Mouse (Mus musculus) liver, adult 2 months (tissue): ENCODE measurements at regions not wholly inside any gene's neighbourhood (a gene's known extent, or its start where the extent isn't known, plus 50 kb on each side); places are given as distances from the start of the nearest gene placed in this dataset.

Experiments
- DNase-seq: peaks from one replicate; pipeline ENCODE4 v3.0.0-alpha.2; 2011; ENCODE audit warnings: low read depth, low spot score; ENCODE audit errors: extremely low read depth
- H3K27ac ChIP-seq: fragments of 200-500 bp; replicated peaks from 2 replicates; pipeline ENCODE4 v1.5.1; 2012; ENCODE audit warnings: low read depth, mild to moderate bottlenecking, control low read depth, inconsistent platforms, low read length; ENCODE audit not compliant: insufficient read depth
- H3K27me3 ChIP-seq: fragments of 200-500 bp; 2 replicates; pipeline ENCODE4 v1.6.1; 2012; ENCODE audit warnings: mild to moderate bottlenecking, moderate library complexity, low read length, inconsistent platforms; ENCODE audit not compliant: control insufficient read depth, insufficient read depth
- H3K36me3 ChIP-seq: fragments of 200-500 bp; 2 replicates; pipeline ENCODE4 v1.6.1; 2012; ENCODE audit warnings: low read length, inconsistent platforms; ENCODE audit not compliant: control insufficient read depth, insufficient read depth
- H3K4me1 ChIP-seq: fragments of 200-500 bp; 2 replicates; pipeline ENCODE4 v1.6.1; 2011; ENCODE audit warnings: low read length; ENCODE audit not compliant: control insufficient read depth, insufficient read depth
- H3K4me3 ChIP-seq: fragments of 200-500 bp; 2 replicates; pipeline ENCODE4 v1.5.1; 2011; ENCODE audit warnings: low read depth, mild to moderate bottlenecking, control low read depth, low read length, moderate library complexity; ENCODE audit not compliant: insufficient read depth
- H3K79me2 ChIP-seq: fragments of 200-500 bp; 2 replicates; pipeline ENCODE4 v1.6.1; 2012; ENCODE audit warnings: inconsistent platforms, mild to moderate bottlenecking, low read length, moderate library complexity; ENCODE audit not compliant: control insufficient read depth, insufficient read depth
- H3K9ac ChIP-seq: fragments of 200-500 bp; 2 replicates; pipeline ENCODE4 v1.6.1; 2012; ENCODE audit warnings: low read depth, mild to moderate bottlenecking, control low read depth, inconsistent platforms, low read length
- CTCF ChIP-seq: fragments of 200-500 bp; IDR thresholded peaks from 2 replicates; pipeline ENCODE4 v1.5.1; 2011; ENCODE audit warnings: low read depth, low read length, control low read depth
- POLR2A ChIP-seq: fragments of 200-500 bp; IDR thresholded peaks from 2 replicates; pipeline ENCODE4 v1.6.1; 2011; ENCODE audit warnings: low read length, control low read depth; ENCODE audit not compliant: insufficient read depth; ENCODE audit errors: extremely low read depth
- WGBS: fragments of 180-500 bp; shearing (Covaris S2); methylation state at CpG from one replicate; pipeline ENCODE4 v1.1.7; 2018; 5-methylcytosine and 5-hydroxymethylcytosine counted together

- Histone ChIP-seq H3K4me1 (no peaks in the 10 kb centered on the region), H3K36me3 (no peaks in the 10 kb centered on the region), H3K27me3 (no peaks in the 10 kb centered on the region), H3K9ac (no peak overlapping the region), H3K27ac (no peak overlapping the region), H3K79me2 (no peaks in the 10 kb centered on the region), H3K4me3 (no peak overlapping the region)
- WGBS = 82% methylated on average over 14 of the region's 14 CpGs
- no peak for DNase-seq
- no peak for TF ChIP-seq POLR2A
- TF ChIP-seq CTCF = no peak
Measured at GRCm38 (mm10) chr16:52892467-52893255, 438.8 kb upstream of the Alcam start.

GRCm38 (mm10) chr16:52879463-52880114 is 425.7 kb upstream of the Alcam start:
- H3K36me3 ChIP-seq = no peaks in the 10 kb centered on the region
- H3K4me3 ChIP-seq = no peak overlapping the region
- no peaks in the 10 kb centered on the region for H3K4me1 ChIP-seq
- H3K27ac ChIP-seq = no peak overlapping the region
- DNase-seq = peak; percentile 3
- TF ChIP-seq POLR2A (no peak), CTCF (no peak)
- H3K79me2 ChIP-seq = no peaks in the 10 kb centered on the region
- no peaks in the 10 kb centered on the region for H3K27me3 ChIP-seq
- WGBS = 59% methylated on average over 4 of the region's 4 CpGs
- H3K9ac ChIP-seq = no peak overlapping the region

- 71% methylated on average over 6 of the region's 6 CpGs for WGBS
- no peak overlapping the region for H3K9ac ChIP-seq
- TF ChIP-seq CTCF = no peak
- TF ChIP-seq POLR2A = no peak
- H3K27ac ChIP-seq = no peak overlapping the region
- no peak overlapping the region for H3K4me3 ChIP-seq
- no peaks in the 10 kb centered on the region for H3K27me3 ChIP-seq
- H3K79me2 ChIP-seq = no peaks in the 10 kb centered on the region
- no peak for DNase-seq
- no peaks in the 10 kb centered on the region for H3K4me1 ChIP-seq
- no peaks in the 10 kb centered on the region for H3K36me3 ChIP-seq
Measured at GRCm38 (mm10) chr16:52867833-52868232, 414.0 kb upstream of the Alcam start.

- H3K27ac ChIP-seq = no peak overlapping the region
- TF ChIP-seq CTCF (no peak), POLR2A (no peak)
- WGBS = 79% methylated on average over 1 of the region's 1 CpGs
Measured at GRCm38 (mm10) chr16:52863554-52863953, 409.7 kb upstream of the Alcam start.

GRCm38 (mm10) chr16:52861263-52861662 is 407.4 kb upstream of the Alcam start:
- Histone ChIP-seq H3K9ac (no peak overlapping the region), H3K4me3 (no peak overlapping the region), H3K27me3 (no peaks in the 10 kb centered on the region), H3K4me1 (no peaks in the 10 kb centered on the region), H3K27ac (no peak overlapping the region), H3K79me2 (no peaks in the 10 kb centered on the region), H3K36me3 (no peaks in the 10 kb centered on the region)
- no peak for TF ChIP-seq CTCF
- no peak for TF ChIP-seq POLR2A
- DNase-seq = no peak
- WGBS = 86% methylated on average over 6 of the region's 6 CpGs

More at GRCm38 (mm10) chr16:52863554-52863953, 409.7 kb upstream of the Alcam start:
- H3K4me1 ChIP-seq = no peaks in the 10 kb centered on the region
- no peaks in the 10 kb centered on the region for H3K27me3 ChIP-seq
- no peaks in the 10 kb centered on the region for H3K79me2 ChIP-seq
- no peak overlapping the region for H3K4me3 ChIP-seq
- DNase-seq = no peak
- no peaks in the 10 kb centered on the region for H3K36me3 ChIP-seq
- no peak overlapping the region for H3K9ac ChIP-seq
